Mouse (Mus musculus): ENCODE measurements around the gene Crabp2.
A peak's percentile ranks its signal among the peaks of the same experiment; 100 is the strongest.

Crabp2 gene

DNA sequence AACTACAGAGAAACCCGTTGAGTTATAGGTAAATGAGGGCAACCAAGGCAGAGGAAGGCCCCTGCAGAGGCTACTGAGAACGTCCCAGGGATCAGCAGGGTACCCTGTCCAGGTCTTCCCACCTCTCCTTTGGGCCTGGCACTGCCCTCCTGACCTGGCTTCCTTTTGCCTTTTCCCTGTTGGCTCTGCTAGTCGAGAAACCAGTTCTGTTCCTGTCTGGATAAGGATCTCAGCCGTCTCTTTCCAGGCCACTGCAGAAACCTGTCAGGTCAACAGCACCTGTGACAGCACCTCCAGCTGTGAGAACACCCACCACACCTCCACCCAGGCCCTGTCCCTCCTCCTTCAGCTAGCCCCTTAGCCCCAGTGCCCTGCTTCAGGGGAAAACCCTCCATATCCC, 10.0 kb downstream of the Crabp2 start:
- DNase-seq (ENCODE audit: low spot score in 2 of 2): no peak

DNA sequence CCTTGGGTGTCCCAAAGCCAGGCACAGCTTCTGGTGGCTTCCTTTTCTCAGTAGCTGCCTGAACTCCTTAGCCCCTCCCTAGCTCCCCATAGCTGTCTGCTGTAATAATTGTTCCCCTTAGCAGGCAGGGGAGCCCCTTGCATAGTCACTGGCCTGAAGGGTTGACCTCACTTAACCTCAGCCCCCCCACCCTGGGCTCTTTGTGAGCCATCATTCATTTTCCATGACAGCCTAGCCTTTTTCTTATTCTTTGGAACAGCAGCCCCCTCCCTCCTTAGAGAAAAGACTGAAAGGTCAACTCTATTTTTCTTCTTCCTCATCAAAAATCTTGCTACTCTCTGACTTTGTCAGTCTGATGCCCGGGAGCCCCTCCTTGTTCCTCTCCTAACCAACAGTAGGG, 10.5 kb downstream of the Crabp2 start:
- no peak for DNase-seq (ENCODE audit: low spot score in 2 of 2)

GRCm38 (mm10) chr3:87959371-87959770, 10.9 kb downstream of the Crabp2 start:
- no peak for DNase-seq (ENCODE audit: low spot score in 2 of 2)

GRCm38 (mm10) chr3:87960191-87960585, 11.7 kb downstream of the Crabp2 start:
- no peak for DNase-seq (ENCODE audit: low spot score in 2 of 2)

DNA sequence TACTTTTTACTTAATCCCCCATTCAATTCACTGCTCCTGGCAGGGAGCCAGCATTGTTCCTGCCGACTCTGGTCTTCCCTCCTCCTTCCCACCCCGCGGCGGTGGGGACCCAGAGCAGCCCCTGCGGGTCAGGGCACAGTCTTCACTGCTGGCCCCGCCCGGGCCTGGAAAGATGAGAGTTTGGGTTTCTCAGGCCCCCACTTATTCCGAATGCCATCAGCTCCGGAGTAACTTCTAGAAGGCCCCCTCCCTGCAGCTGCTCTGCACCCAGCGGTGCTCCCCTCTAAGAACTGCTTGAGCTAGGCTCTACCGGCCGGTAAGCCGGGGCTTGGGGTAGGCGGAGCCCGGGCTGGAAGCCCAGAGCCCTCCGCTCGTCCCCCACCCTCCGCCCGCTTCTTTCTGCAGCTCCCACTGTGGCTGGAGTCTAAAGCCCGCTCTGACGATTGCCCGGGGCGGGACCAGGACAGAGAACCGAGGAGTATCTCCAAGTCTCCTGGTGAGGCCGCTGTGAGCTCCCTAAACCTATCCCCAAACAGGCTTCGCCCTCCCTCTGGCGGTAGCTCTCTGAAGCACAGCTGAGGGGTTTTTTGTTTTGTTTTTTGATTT, 12.2 kb downstream of the Crabp2 start:
- peak; percentile 87 to 90 for DNase-seq (ENCODE audit: low spot score in 2 of 2)

DNA sequence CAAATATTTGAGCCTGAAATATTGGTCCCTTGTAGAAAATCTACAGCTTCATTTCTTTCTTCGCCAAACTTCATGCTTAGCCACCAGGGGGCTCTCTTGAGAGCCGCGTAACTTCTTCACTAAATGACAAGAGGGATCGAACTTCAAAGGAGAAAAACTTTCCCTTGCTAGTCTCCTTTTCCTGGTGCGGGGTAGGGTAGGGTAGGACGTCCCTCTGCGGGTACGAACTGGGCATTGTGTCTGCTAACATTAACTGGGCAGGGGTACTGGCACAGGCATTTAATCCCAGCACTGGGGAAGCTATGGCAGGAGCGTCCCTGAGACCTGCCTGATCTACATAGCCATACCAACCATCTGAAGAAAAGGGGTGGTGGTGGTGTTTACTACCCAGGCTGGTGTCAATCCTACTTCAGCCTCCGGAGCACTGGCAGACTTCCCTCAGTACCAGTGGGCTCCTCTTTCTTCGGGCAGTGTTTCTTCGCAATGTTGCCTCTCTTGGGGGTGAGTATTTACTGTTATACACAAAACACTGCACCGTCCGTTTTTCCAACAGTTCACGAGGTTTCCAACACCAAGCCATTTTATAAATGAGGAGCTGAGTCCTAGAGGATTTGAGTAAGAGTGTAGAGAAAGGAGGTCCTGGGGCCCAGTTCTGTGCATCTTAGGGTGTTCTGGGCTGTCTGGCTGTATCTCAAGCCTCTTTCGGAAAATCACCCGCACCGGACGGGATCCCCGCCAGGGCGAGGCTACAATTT, 21.9 kb downstream of the Crabp2 start:
- peak; percentile 42 to 64 for DNase-seq (ENCODE audit: low spot score in 2 of 2)

DNA sequence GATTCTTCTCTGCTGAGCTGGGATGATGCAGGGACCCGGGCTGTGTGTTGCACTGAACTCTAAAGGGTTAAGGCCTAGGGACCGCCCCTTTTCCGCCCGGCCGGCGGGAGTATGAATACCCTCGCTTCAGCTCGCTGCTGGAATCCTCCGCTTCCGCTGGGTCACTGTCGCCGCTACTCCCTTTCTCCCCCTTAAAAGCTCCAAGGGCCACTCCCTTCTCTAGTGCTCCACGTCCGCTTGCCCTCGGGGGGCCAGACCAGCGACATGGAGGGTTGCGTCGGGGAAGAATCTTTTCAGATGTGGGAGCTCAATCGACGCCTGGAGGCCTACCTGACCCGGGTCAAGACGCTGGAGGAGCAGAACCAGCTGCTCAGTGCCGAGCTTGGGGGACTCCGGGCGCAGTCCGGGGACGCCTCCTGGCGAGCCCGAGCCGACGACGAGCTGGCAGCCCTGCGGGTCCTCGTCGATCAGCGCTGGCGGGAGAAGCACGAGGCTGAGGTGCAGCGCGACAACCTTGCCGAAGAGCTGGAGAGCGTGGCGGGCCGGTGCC, 22.5 kb downstream of the Crabp2 start, which contains the start of gene Nes:
TSS of gene Nes (plus strand) at position 140 of the 550 bp plus-strand sequence.
- peak; percentile 75 to 85 for DNase-seq (ENCODE audit: low spot score in 2 of 2)

- no peak for DNase-seq (ENCODE audit: low spot score in 2 of 2)
Measured at GRCm38 (mm10) chr3:87971489-87972202, 23.2 kb downstream of the Crabp2 start.

DNA sequence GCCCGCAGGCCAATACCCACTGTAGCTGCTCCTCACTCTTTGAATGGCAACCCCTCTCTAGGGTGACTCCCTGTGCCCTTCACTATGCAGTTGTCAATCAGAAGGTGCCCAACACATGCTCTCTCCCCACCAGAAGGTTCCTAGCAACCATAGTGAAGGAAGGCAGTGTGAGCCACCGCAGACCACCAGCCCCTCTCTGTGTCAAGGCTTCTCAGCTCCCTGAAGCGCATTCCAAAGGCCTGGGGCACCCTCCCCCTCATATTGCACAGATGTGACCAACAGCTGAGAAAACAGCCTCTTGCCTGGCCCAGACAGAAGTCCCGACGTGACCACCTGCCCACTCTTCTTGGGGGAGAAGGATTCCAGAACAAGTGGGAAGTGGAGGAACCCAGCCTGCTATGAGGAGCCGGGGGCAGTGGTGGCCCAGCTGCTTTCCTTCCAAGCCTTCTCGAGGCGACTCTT, 23.8 kb downstream of the Crabp2 start:
- no peak for DNase-seq (ENCODE audit: low spot score in 2 of 2)

DNA sequence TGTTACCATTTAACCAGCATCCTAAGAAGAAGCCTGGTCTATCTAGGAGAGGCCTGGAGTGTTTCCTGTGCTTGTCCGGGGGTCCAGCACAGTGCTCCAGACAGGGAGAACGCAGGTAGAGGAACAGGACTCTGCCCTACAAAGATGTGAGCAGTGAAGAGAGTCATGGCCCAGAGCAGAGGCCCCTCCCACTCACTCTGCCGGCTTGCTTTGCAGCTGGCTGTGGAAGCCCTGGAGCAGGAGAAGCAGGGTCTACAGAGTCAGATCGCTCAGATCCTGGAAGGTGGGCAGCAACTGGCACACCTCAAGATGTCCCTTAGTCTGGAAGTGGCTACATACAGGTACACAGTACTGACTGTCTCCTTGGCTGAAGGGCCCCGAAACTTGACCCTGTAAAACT, 24.3 kb downstream of the Crabp2 start:
- no peak for DNase-seq (ENCODE audit: low spot score in 2 of 2)

DNA sequence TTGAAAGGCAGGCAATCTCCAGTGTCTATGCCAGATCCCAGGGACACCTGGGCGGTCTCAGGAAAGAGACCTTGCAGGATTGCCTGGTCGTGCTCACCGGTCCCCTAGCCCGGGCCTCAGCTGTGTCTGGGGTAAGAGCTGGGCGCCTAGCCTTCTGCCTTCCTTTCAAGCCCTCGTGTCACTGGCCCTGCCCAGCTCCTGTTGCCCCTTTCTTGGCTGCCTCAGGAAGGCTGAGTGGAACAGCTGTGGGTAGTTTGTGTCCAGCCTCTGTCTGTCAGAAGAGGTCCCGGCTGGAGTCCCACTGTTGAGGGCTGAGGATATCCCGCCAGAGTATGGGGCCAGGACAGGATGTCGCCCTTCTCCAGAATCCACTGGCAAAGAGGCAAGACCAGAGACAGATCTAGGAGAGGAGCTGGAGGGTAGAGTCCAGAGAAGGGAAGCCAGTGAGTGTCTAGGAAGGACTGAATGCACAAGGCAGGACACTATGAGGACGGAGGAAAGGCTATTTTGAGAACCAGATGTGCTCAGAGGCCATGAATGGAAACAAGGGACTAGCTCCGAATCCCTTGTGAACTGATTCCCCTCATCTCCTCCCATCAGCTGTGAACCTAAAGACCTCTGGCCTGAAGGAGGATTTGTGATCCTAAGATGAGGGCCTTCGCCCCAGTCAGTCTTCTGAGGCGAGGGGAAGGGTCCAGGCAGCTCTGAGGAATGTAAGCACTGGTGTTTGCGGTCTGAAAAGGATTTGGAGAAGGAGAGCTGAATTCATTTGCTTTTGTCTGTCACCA, 25.3 kb downstream of the Crabp2 start:
- DNase-seq (ENCODE audit: low spot score in 2 of 2): no peak

DNA sequence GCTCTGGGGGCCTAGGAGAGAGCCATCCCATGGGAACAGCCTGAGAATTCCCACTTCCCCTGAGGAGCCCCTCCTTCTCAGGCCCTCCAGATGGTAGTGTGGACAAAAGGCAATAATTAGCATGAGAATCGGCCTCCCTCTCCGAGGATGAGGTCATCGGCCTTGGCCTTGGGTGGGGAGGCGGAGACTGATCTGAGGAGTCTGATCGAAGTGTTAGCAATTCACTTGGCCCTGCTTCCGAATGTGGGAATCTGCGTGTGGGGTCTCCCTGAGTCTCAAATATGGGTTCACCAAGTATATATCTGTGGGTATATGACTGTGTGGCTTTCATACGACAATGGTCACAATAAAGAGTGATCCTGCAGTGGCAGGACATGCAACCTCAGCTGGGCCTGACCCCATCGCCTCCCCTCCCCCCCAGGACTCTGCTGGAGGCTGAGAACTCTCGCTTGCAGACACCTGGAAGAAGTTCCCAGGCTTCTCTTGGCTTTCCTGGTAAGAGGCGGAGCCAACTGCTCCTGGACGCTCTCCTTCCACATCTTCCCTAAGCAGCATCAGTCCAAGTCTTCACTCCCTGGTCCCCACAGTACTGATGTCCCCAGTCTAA, 26.0 kb downstream of the Crabp2 start:
- DNase-seq (ENCODE audit: low spot score in 2 of 2): peak; percentile 66 to 69

- no peak for DNase-seq (ENCODE audit: low spot score in 2 of 2)
Measured at GRCm38 (mm10) chr3:87979493-87979892, 31.0 kb downstream of the Crabp2 start.

- no peak for DNase-seq (ENCODE audit: low spot score in 2 of 2)
Measured at GRCm38 (mm10) chr3:87980085-87980484, 31.6 kb downstream of the Crabp2 start.

DNA sequence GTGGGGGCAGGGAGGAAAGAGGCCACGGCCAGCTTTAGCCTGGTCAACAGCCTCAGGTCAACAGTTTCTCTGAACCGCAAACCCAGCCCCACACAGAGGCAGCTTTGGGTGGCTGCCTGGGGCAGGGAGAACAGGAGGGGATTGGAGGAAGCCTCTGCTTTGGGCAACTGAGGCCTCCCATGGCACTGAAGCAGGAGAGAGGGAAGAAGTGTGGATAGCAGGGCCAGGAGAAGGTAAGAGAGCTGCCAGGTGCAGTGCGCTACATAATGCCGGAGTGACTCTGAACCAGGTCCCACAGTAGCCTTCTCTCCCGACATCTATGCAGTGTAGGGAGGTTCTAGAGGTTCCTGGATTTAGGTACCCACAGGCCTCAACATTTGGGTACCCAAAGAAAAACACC, 32.3 kb downstream of the Crabp2 start:
- DNase-seq (ENCODE audit: low spot score in 2 of 2): no peak

DNA sequence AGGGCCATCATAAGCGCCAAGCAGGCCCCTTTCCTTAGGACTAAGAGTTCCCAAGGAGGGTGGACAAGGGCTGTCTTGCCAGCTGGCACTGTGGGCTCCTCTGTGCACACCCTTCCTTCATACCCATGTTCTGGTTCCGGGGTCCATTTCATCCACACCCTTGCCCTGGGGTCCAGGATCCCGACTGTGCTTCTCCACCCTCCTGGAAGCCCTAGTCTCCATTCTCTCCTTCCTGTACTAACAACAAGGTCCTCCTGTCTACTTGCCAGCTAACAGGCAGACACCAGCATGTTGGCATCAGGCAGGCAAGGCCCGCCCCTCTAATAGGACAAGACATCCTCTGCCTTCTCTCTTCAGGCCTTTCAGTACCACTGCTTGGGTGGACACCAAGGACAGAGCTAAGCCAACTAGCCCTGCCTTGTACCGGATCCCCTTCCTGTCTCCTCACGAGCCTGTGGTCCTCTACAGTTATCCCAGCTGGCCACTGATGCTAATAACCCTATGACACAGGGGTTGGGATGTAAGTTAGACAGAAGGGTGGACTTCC, 32.8 kb downstream of the Crabp2 start:
- DNase-seq (ENCODE audit: low spot score in 2 of 2): no peak

DNA sequence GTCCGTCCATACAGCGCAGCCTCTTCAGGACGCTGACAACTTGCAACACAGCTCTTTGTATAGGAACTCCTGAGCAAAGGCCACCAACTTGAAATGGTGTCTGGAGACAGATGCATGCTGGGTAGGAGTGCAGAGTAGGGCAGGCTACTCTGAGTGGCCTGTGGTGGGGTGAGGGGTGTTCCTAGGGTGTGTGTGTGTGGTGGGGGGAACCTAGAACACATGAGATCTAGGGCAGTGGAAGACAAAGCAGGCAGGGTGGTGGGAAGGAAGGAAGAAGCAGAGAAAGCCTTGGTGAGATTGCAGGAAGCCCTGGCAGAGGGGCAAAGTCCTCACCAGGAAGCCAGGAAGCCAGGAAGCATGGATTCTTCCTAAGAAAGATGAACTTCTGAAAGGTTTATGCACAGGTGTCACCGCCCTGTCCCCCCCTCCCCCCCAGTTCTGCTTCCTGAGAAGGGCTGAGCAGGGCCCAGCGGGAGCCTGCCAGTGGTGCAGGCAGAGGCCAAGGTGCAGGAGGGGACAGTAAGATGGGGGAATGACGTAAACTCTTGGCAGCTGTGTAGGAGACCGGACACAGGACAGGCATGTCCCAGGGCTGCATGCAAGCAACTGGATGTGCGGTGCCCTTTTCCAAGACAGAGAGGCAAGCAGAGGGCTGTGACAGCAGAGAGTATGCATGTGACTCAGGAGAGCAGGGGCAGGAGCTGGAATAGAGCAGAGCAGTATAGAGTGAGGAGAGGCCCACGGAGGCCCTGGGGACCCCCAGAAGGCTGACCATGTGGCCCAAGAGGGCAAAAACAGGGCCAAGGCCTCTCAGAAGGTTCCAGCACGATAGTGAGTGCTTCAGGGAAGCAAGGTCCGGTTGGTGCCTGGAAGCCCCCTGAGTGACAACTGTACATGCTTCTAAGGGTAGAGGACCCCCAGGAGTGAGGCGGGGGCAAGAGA, 33.7 kb downstream of the Crabp2 start:
- DNase-seq (ENCODE audit: low spot score in 2 of 2): peak; percentile 86 to 90

- DNase-seq (ENCODE audit: low spot score in 2 of 2): peak; percentile 79 to 89
Measured at GRCm38 (mm10) chr3:87982836-87983601, 34.6 kb downstream of the Crabp2 start.

DNA sequence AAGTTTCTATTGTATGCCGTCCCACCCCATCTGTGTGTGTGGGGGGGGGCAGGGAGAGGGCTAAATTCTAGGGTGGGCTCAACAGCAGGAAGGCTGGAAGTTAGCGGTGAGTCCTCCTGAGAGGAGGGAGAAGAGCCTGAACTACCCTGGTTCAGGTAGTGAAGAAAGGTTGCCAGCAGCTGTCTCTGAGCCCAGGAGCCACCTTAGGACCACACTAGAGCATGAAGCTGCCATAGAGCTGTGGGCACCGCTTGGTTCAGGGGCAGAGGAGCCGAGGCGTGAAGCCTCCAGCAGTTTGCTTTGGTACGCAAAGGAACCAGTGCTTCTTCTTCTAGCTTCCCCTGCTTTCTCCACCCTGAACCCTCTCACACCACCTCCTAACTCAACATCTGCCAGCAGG, 35.2 kb downstream of the Crabp2 start:
- no peak for DNase-seq (ENCODE audit: low spot score in 2 of 2)

Data from heart, adult 9 months (tissue).